Mouse (Mus musculus): ENCODE data around the gene Chaf1a. TPM values are rescaled to one million over a fixed set of nuclear protein-coding genes. Genes with fewer than 3 reads are reported as not detected.

The Chaf1a gene
- polyA plus RNA-seq, 1 experiment = not detected

GRCm38 (mm10) chr17:56111864-56112263 lies 71.6 kb downstream of the Chaf1a start:
- no peak overlapping the region for H3K4me3 ChIP-seq (ENCODE audit: insufficient read depth, low read depth, low read length)
- WGBS = 54% methylated on average over 5 of the region's 5 CpGs
- no peak overlapping the region for H3K27ac ChIP-seq (ENCODE audit: insufficient read depth, low read depth, low read length)
- H3K4me1 ChIP-seq (ENCODE audit: control insufficient read depth, insufficient read depth, low read length) = peaks cover under 1% of the 10 kb centered on the region; the same call in 1 of the 2 replicates
- TF ChIP-seq POLR2A (IDR thresholded peaks at IDR 0.05; ENCODE audit: insufficient read depth, low read depth, low read length) (no peak), CTCF (IDR thresholded peaks at IDR 0.05; ENCODE audit: insufficient read depth, low read depth, low read length) (peak; percentile 80; the same call in 1 of the 2 replicates)

- H3K4me3 ChIP-seq (ENCODE audit: insufficient read depth, low read depth, low read length) = no peak overlapping the region
- peaks cover 8% of the 10 kb centered on the region for H3K4me1 ChIP-seq (ENCODE audit: control insufficient read depth, insufficient read depth, low read length)
- 82% methylated on average over 3 of the region's 3 CpGs for WGBS
- H3K27ac ChIP-seq (ENCODE audit: insufficient read depth, low read depth, low read length) = no peak overlapping the region
- no peak for TF ChIP-seq POLR2A (IDR thresholded peaks at IDR 0.05; ENCODE audit: insufficient read depth, low read depth, low read length)
- no peak for TF ChIP-seq CTCF (IDR thresholded peaks at IDR 0.05; ENCODE audit: insufficient read depth, low read depth, low read length)
These were observed 72.5 kb downstream of the Chaf1a start for GRCm38 (mm10) chr17:56112743-56113142.

GRCm38 (mm10) chr17:56116193-56116592 lies 76.0 kb downstream of the Chaf1a start:
- H3K4me3 ChIP-seq (ENCODE audit: insufficient read depth, low read depth, low read length) = no peak overlapping the region
- WGBS = 75% methylated on average over 10 of the region's 10 CpGs
- TF ChIP-seq CTCF (IDR thresholded peaks at IDR 0.05; ENCODE audit: insufficient read depth, low read depth, low read length) (no peak), POLR2A (IDR thresholded peaks at IDR 0.05; ENCODE audit: insufficient read depth, low read depth, low read length) (no peak)
- H3K27ac ChIP-seq (ENCODE audit: insufficient read depth, low read depth, low read length) = no peak overlapping the region
- H3K4me1 ChIP-seq (ENCODE audit: control insufficient read depth, insufficient read depth, low read length) = peaks cover 20% of the 10 kb centered on the region

GRCm38 (mm10) chr17:56117251-56117710 lies 77.0 kb downstream of the Chaf1a start, which contains the start of gene Plin5:
TSS of gene Plin5 (minus strand) at chr17:56117596.
- H3K27ac ChIP-seq (ENCODE audit: insufficient read depth, low read depth, low read length) = no peak within 1 kb of the TSS
- no peak for TF ChIP-seq CTCF (IDR thresholded peaks at IDR 0.05; ENCODE audit: insufficient read depth, low read depth, low read length)
- no peak for TF ChIP-seq POLR2A (IDR thresholded peaks at IDR 0.05; ENCODE audit: insufficient read depth, low read depth, low read length)
- peak within 1 kb of the TSS; percentile 13 for H3K4me3 ChIP-seq (ENCODE audit: insufficient read depth, low read depth, low read length)
- WGBS = 1% methylated on average over 27 of the region's 27 CpGs
- peaks cover 20% of the 10 kb centered on the region for H3K4me1 ChIP-seq (ENCODE audit: control insufficient read depth, insufficient read depth, low read length)

- 49% methylated on average over 12 of the region's 12 CpGs for WGBS
- Histone ChIP-seq H3K27ac (ENCODE audit: insufficient read depth, low read depth, low read length) (no peak overlapping the region), H3K4me1 (ENCODE audit: control insufficient read depth, insufficient read depth, low read length) (peaks cover 20% of the 10 kb centered on the region), H3K4me3 (ENCODE audit: insufficient read depth, low read depth, low read length) (no peak overlapping the region)
- TF ChIP-seq POLR2A (IDR thresholded peaks at IDR 0.05; ENCODE audit: insufficient read depth, low read depth, low read length) (no peak), CTCF (IDR thresholded peaks at IDR 0.05; ENCODE audit: insufficient read depth, low read depth, low read length) (no peak)
These were observed 79.2 kb downstream of the Chaf1a start for GRCm38 (mm10) chr17:56119431-56119830.

GRCm38 (mm10) chr17:56119981-56120880 lies 80.0 kb downstream of the Chaf1a start:
- WGBS = 9% methylated on average over 66 of the region's 66 CpGs
- H3K4me3 ChIP-seq (ENCODE audit: insufficient read depth, low read depth, low read length) = no peak overlapping the region
- TF ChIP-seq CTCF (IDR thresholded peaks at IDR 0.05; ENCODE audit: insufficient read depth, low read depth, low read length) (no peak), POLR2A (IDR thresholded peaks at IDR 0.05; ENCODE audit: insufficient read depth, low read depth, low read length) (no peak)
- H3K27ac ChIP-seq (ENCODE audit: insufficient read depth, low read depth, low read length) = no peak overlapping the region
- H3K4me1 ChIP-seq (ENCODE audit: control insufficient read depth, insufficient read depth, low read length) = peaks cover 20% of the 10 kb centered on the region

GRCm38 (mm10) chr17:56121826-56122225 lies 81.6 kb downstream of the Chaf1a start, which contains the start of gene Lrg1:
TSS of gene Lrg1 (minus strand) at chr17:56122001.
- no peak for TF ChIP-seq POLR2A (IDR thresholded peaks at IDR 0.05; ENCODE audit: insufficient read depth, low read depth, low read length)
- no peak for TF ChIP-seq CTCF (IDR thresholded peaks at IDR 0.05; ENCODE audit: insufficient read depth, low read depth, low read length)
- WGBS = 67% methylated on average over 2 of the region's 2 CpGs
- Histone ChIP-seq H3K4me3 (ENCODE audit: insufficient read depth, low read depth, low read length) (no peak within 1 kb of the TSS), H3K4me1 (ENCODE audit: control insufficient read depth, insufficient read depth, low read length) (peaks cover 20% of the 10 kb centered on the region), H3K27ac (ENCODE audit: insufficient read depth, low read depth, low read length) (no peak within 1 kb of the TSS)

Other genes starting within 250 kb of the Chaf1a start
- gene Zfp119a, start 161.5 kb upstream of the Chaf1a start, polyA plus RNA-seq (2012; ENCODE audit: insufficient read depth, insufficient read length, low replicate concordance, missing spikeins) = not detected in 2 replicates
- not detected in 2 replicates for gene Zfp959, start 148.3 kb upstream of the Chaf1a start, polyA plus RNA-seq (2012; ENCODE audit: insufficient read depth, insufficient read length, low replicate concordance, missing spikeins)
- gene Zfp119b, start 90.9 kb upstream of the Chaf1a start, polyA plus RNA-seq (2012; ENCODE audit: insufficient read depth, insufficient read length, low replicate concordance, missing spikeins) = not detected in 2 replicates
- gene Ebi3, start 87.8 kb upstream of the Chaf1a start, polyA plus RNA-seq (2012; ENCODE audit: insufficient read depth, insufficient read length, low replicate concordance, missing spikeins) = not detected in 2 replicates
- gene Yju2, start 81.3 kb upstream of the Chaf1a start, polyA plus RNA-seq (2012; ENCODE audit: insufficient read depth, insufficient read length, low replicate concordance, missing spikeins) = not detected in 2 replicates
- gene Shd, start 70.0 kb upstream of the Chaf1a start, polyA plus RNA-seq (2012; ENCODE audit: insufficient read depth, insufficient read length, low replicate concordance, missing spikeins) = not detected in 2 replicates
- gene Fsd1, start 53.9 kb upstream of the Chaf1a start, polyA plus RNA-seq (2012; ENCODE audit: insufficient read depth, insufficient read length, low replicate concordance, missing spikeins) = not detected in 2 replicates
- gene Stap2, start 34.9 kb upstream of the Chaf1a start, polyA plus RNA-seq (2012; ENCODE audit: insufficient read depth, insufficient read length, low replicate concordance, missing spikeins) = not detected in 2 replicates
- gene Mpnd, start 34.7 kb upstream of the Chaf1a start, polyA plus RNA-seq (2012; ENCODE audit: insufficient read depth, insufficient read length, low replicate concordance, missing spikeins) = not detected in 2 replicates
- not detected in 2 replicates for gene Sh3gl1, start 3.8 kb upstream of the Chaf1a start, polyA plus RNA-seq (2012; ENCODE audit: insufficient read depth, insufficient read length, low replicate concordance, missing spikeins)
- not detected in 2 replicates for gene Ubxn6, start 34.6 kb downstream of the Chaf1a start, polyA plus RNA-seq (2012; ENCODE audit: insufficient read depth, insufficient read length, low replicate concordance, missing spikeins)
- gene Hdgfl2, start 39.2 kb downstream of the Chaf1a start, polyA plus RNA-seq (2012; ENCODE audit: insufficient read depth, insufficient read length, low replicate concordance, missing spikeins) = 483 TPM in 1 of 2 replicates, not detected in the other
- gene Plin4, start 69.4 kb downstream of the Chaf1a start, polyA plus RNA-seq (2012; ENCODE audit: insufficient read depth, insufficient read length, low replicate concordance, missing spikeins) = not detected in 2 replicates
- not detected in 2 replicates for gene Plin5, start 77.2 kb downstream of the Chaf1a start, polyA plus RNA-seq (2012; ENCODE audit: insufficient read depth, insufficient read length, low replicate concordance, missing spikeins)
- not detected in 2 replicates for gene Lrg1, start 81.6 kb downstream of the Chaf1a start, polyA plus RNA-seq (2012; ENCODE audit: insufficient read depth, insufficient read length, low replicate concordance, missing spikeins)
- gene Sema6b, start 99.9 kb downstream of the Chaf1a start, polyA plus RNA-seq (2012; ENCODE audit: insufficient read depth, insufficient read length, low replicate concordance, missing spikeins) = not detected in 2 replicates
- gene Tnfaip8l1, start 122.0 kb downstream of the Chaf1a start, polyA plus RNA-seq (2012; ENCODE audit: insufficient read depth, insufficient read length, low replicate concordance, missing spikeins) = not detected in 2 replicates
- gene Mydgf, start 143.5 kb downstream of the Chaf1a start, polyA plus RNA-seq (2012; ENCODE audit: insufficient read depth, insufficient read length, low replicate concordance, missing spikeins) = not detected in 2 replicates
- gene Dpp9, start 178.5 kb downstream of the Chaf1a start, polyA plus RNA-seq (2012; ENCODE audit: insufficient read depth, insufficient read length, low replicate concordance, missing spikeins) = not detected in 2 replicates
- gene Fem1a, start 216.4 kb downstream of the Chaf1a start, polyA plus RNA-seq (2012; ENCODE audit: insufficient read depth, insufficient read length, low replicate concordance, missing spikeins) = not detected in 2 replicates
- not detected in 2 replicates for gene Ticam1, start 236.3 kb downstream of the Chaf1a start, polyA plus RNA-seq (2012; ENCODE audit: insufficient read depth, insufficient read length, low replicate concordance, missing spikeins)

Measured in olfactory bulb, adult 2 months (tissue).